Mouse (Mus musculus): Measurements from ENCODE around the gene Ropn1l.

- no peak for TF ChIP-seq CTCF (conservative IDR thresholded peaks at IDR 0.05; ENCODE audit: low read length)
- no peak for TF ChIP-seq POU5F1 (IDR thresholded peaks at IDR 0.05; ENCODE audit: borderline replicate concordance, low read length)
- no peak for TF ChIP-seq NANOG (IDR thresholded peaks at IDR 0.05; ENCODE audit: borderline replicate concordance, low read length)
These were observed 48.8 kb upstream of the Ropn1l start for GRCm38 (mm10) chr15:31502313-31502712.
